Mouse (Mus musculus): ENCODE measurements at regions not wholly inside any gene's neighbourhood (a gene's known extent, or its start where the extent isn't known, plus 50 kb on each side); places are given as distances from the start of the nearest gene placed in this dataset. TPM values are rescaled to one million over a fixed set of nuclear protein-coding genes. Genes with fewer than 3 reads are reported as not detected.

- Histone ChIP-seq H3K36me3 (ENCODE audit: control insufficient read depth, insufficient read depth, low read length) (no peaks in the 10 kb centered on the region), H3K27ac (ENCODE audit: low read length) (no peak overlapping the region), H3K4me2 (ENCODE audit: low read depth, low read length) (no peak overlapping the region), H3K4me1 (ENCODE audit: control insufficient read depth, insufficient read depth, low read length) (peaks cover 2% of the 10 kb centered on the region; the same call in 1 of the 2 replicates), H3K9ac (ENCODE audit: low read depth, low read length) (no peak overlapping the region), H3K27me3 (replicated peaks; ENCODE audit: control insufficient read depth, insufficient read depth, low read length) (no peaks in the 10 kb centered on the region), H3K9me3 (ENCODE audit: control insufficient read depth, low read length) (no peaks in the 10 kb centered on the region), H3K4me3 (ENCODE audit: low read length) (no peak overlapping the region)
- 89% methylated on average over 3 of the region's 3 CpGs for WGBS
- no peak for ATAC-seq
Measured at GRCm38 (mm10) chr16:19882961-19883360, 99.9 kb downstream of the Klhl6 start.

- no peaks in the 10 kb centered on the region for H3K36me3 ChIP-seq (ENCODE audit: control insufficient read depth, insufficient read depth, low read length)
- H3K27ac ChIP-seq (ENCODE audit: low read length) = peak overlapping the region; percentile 31; the same call in 1 of the 2 replicates
- no peak overlapping the region for H3K4me2 ChIP-seq (ENCODE audit: low read depth, low read length)
- ATAC-seq = peak; percentile 91
- no peaks in the 10 kb centered on the region for H3K9me3 ChIP-seq (ENCODE audit: control insufficient read depth, low read length)
- 47% methylated on average over 9 of the region's 9 CpGs for WGBS
- H3K4me1 ChIP-seq (ENCODE audit: control insufficient read depth, insufficient read depth, low read length) = peaks cover 2% of the 10 kb centered on the region; the same call in 1 of the 2 replicates
- H3K27me3 ChIP-seq (replicated peaks; ENCODE audit: control insufficient read depth, insufficient read depth, low read length) = no peaks in the 10 kb centered on the region
- H3K4me3 ChIP-seq (ENCODE audit: low read length) = no peak overlapping the region
- H3K9ac ChIP-seq (ENCODE audit: low read depth, low read length) = no peak overlapping the region
Measured at GRCm38 (mm10) chr16:19883776-19884513, 98.9 kb downstream of the Klhl6 start.

GRCm38 (mm10) chr16:19884535-19884934 lies 98.3 kb downstream of the Klhl6 start:
- peak; percentile 53 for ATAC-seq
- Histone ChIP-seq H3K9ac (ENCODE audit: low read depth, low read length) (no peak overlapping the region), H3K27ac (ENCODE audit: low read length) (no peak overlapping the region; the same call in 1 of the 2 replicates), H3K4me2 (ENCODE audit: low read depth, low read length) (no peak overlapping the region), H3K9me3 (ENCODE audit: control insufficient read depth, low read length) (no peaks in the 10 kb centered on the region), H3K4me1 (ENCODE audit: control insufficient read depth, insufficient read depth, low read length) (peaks cover 2% of the 10 kb centered on the region; the same call in 1 of the 2 replicates), H3K36me3 (ENCODE audit: control insufficient read depth, insufficient read depth, low read length) (no peaks in the 10 kb centered on the region), H3K27me3 (replicated peaks; ENCODE audit: control insufficient read depth, insufficient read depth, low read length) (no peaks in the 10 kb centered on the region), H3K4me3 (ENCODE audit: low read length) (no peak overlapping the region)
- 17% methylated on average over 6 of the region's 6 CpGs for WGBS

- peaks cover 2% of the 10 kb centered on the region; the same call in 1 of the 2 replicates for H3K4me1 ChIP-seq (ENCODE audit: control insufficient read depth, insufficient read depth, low read length)
- no peak overlapping the region for H3K4me2 ChIP-seq (ENCODE audit: low read depth, low read length)
- no peaks in the 10 kb centered on the region for H3K27me3 ChIP-seq (replicated peaks; ENCODE audit: control insufficient read depth, insufficient read depth, low read length)
- H3K4me3 ChIP-seq (ENCODE audit: low read length) = no peak overlapping the region
- ATAC-seq = no peak
- no peaks in the 10 kb centered on the region for H3K9me3 ChIP-seq (ENCODE audit: control insufficient read depth, low read length)
- H3K36me3 ChIP-seq (ENCODE audit: control insufficient read depth, insufficient read depth, low read length) = no peaks in the 10 kb centered on the region
- no peak overlapping the region for H3K9ac ChIP-seq (ENCODE audit: low read depth, low read length)
- no peak overlapping the region for H3K27ac ChIP-seq (ENCODE audit: low read length)
Measured at GRCm38 (mm10) chr16:19886596-19886995, 96.2 kb downstream of the Klhl6 start.

- Histone ChIP-seq H3K4me3 (ENCODE audit: low read length) (no peak overlapping the region), H3K9ac (ENCODE audit: low read depth, low read length) (no peak overlapping the region), H3K36me3 (ENCODE audit: control insufficient read depth, insufficient read depth, low read length) (no peaks in the 10 kb centered on the region), H3K4me1 (ENCODE audit: control insufficient read depth, insufficient read depth, low read length) (no peaks in the 10 kb centered on the region; the same call in 1 of the 2 replicates), H3K27me3 (replicated peaks; ENCODE audit: control insufficient read depth, insufficient read depth, low read length) (no peaks in the 10 kb centered on the region), H3K4me2 (ENCODE audit: low read depth, low read length) (no peak overlapping the region), H3K9me3 (ENCODE audit: control insufficient read depth, low read length) (no peaks in the 10 kb centered on the region), H3K27ac (ENCODE audit: low read length) (no peak overlapping the region)
- WGBS = 33% methylated on average over 3 of the region's 3 CpGs
- no peak for ATAC-seq
Measured at GRCm38 (mm10) chr16:19889576-19889975, 93.3 kb downstream of the Klhl6 start.

- ATAC-seq = no peak
- H3K9me3 ChIP-seq (ENCODE audit: control insufficient read depth, low read length) = no peaks in the 10 kb centered on the region
- no peaks in the 10 kb centered on the region for H3K36me3 ChIP-seq (ENCODE audit: control insufficient read depth, insufficient read depth, low read length)
- no peak overlapping the region for H3K9ac ChIP-seq (ENCODE audit: low read depth, low read length)
- H3K27me3 ChIP-seq (replicated peaks; ENCODE audit: control insufficient read depth, insufficient read depth, low read length) = no peaks in the 10 kb centered on the region
- H3K4me2 ChIP-seq (ENCODE audit: low read depth, low read length) = no peak overlapping the region
- H3K4me1 ChIP-seq (ENCODE audit: control insufficient read depth, insufficient read depth, low read length) = no peaks in the 10 kb centered on the region
- no peak overlapping the region for H3K27ac ChIP-seq (ENCODE audit: low read length)
- WGBS = 85% methylated on average over 3 of the region's 3 CpGs
- no peak overlapping the region for H3K4me3 ChIP-seq (ENCODE audit: low read length)
Measured at GRCm38 (mm10) chr16:19891441-19891840, 91.4 kb downstream of the Klhl6 start.

- Histone ChIP-seq H3K9me3 (ENCODE audit: control insufficient read depth, low read length) (no peaks in the 10 kb centered on the region), H3K4me1 (ENCODE audit: control insufficient read depth, insufficient read depth, low read length) (no peaks in the 10 kb centered on the region), H3K9ac (ENCODE audit: low read depth, low read length) (no peak overlapping the region), H3K27ac (ENCODE audit: low read length) (no peak overlapping the region), H3K36me3 (ENCODE audit: control insufficient read depth, insufficient read depth, low read length) (no peaks in the 10 kb centered on the region), H3K4me3 (ENCODE audit: low read length) (no peak overlapping the region), H3K4me2 (ENCODE audit: low read depth, low read length) (no peak overlapping the region), H3K27me3 (replicated peaks; ENCODE audit: control insufficient read depth, insufficient read depth, low read length) (no peaks in the 10 kb centered on the region)
- no peak for ATAC-seq
- 88% methylated on average over 9 of the region's 9 CpGs for WGBS
Measured at GRCm38 (mm10) chr16:19894435-19894994, 88.3 kb downstream of the Klhl6 start.

Small RNA genes lying in the stretch of these regions (microRNA-seq; reads per million reads assigned to microRNA genes)
- gene Gm27883 = not detected
